Mouse (Mus musculus) retina, embryonic 14.5 days (tissue): Measurements from ENCODE around the gene Il12rb2.

Experiments used
- DNase-seq: peaks from one replicate; pipeline ENCODE4 v3.0.0-alpha.2; 2015; ENCODE audit warnings: low spot score

The Il12rb2 gene

DNA sequence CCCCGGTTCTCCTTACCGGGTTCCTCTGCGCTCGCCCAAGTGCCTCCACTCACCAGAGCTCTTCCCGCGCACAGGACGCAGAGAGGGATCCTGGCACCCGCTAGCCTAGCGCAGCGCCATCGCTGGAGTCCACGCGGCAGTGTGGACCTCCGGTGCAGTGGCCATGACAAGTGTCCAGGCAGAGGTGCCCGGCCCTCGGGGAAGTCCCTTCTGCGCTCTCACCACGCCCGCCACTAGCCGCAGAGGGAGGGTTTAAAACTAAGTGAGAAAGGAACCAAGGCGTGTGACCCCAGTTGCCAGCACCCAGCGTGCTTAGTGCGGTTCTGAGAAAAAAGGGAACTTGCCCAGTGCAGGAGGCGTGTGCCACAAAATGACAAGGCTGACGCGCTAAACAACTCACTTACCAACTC is at the start of gene Il12rb2:
TSS of gene Il12rb2 (minus strand) at position 207 of the 410 bp plus-strand sequence.
- peak; percentile 37 for DNase-seq

DNA sequence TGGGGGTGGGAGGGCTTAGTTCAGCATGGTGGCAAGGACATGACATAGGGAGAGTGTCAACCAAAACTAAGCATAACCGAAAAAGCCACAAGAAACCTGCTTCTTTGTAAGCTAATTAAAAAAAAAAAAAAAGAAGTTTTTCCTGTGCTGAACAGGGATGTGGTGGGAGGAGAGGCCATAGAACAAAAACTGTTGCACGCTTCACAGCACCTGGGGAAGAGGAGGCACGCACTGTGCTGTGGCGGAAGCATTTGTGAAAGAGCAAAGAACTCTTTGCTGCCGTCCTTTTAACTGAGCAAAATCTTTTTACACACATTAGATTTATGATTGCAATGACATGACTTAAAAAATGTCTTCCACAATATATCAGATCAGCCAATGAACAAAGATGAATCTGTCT is 45.8 kb upstream of the Il12rb2 start:
- DNase-seq = no peak

DNA sequence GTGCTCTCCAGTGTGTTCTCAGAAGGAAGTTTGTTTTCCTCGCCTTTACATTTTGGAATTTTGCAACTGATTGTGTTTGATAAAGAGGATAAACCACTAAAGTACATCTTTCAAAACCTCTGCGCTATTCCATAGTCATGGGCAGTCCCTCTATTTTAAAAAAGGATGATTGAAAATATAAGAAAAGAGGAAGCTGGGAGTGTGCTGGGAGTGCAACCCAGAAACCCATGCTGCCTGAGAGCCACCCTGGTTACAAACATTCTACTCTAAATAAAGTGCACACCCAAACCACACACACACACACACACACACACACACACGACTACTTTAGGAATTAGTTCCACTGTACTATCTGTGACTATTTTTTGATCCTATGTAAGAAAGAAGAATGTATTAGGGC is 40.6 kb upstream of the Il12rb2 start:
- no peak for DNase-seq

DNA sequence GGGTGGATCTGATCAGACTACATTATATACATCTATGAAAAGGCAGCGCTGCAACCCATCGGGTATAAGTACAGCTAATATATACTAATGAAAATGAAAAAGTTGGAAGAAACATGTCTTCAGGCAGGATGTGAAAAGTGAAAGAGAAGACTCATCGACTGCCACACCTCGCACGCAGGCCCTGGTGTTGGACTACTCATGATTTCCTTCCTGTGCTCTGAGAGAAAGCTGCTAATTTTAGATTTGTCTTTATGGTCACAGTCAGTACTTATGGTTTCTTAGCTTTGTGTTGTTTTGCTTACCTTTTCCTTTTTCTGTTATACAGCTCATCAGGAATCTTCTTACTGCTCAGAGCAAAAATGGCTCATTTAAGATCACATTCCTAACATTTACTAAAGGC is 39.3 kb upstream of the Il12rb2 start:
- DNase-seq = no peak

DNA sequence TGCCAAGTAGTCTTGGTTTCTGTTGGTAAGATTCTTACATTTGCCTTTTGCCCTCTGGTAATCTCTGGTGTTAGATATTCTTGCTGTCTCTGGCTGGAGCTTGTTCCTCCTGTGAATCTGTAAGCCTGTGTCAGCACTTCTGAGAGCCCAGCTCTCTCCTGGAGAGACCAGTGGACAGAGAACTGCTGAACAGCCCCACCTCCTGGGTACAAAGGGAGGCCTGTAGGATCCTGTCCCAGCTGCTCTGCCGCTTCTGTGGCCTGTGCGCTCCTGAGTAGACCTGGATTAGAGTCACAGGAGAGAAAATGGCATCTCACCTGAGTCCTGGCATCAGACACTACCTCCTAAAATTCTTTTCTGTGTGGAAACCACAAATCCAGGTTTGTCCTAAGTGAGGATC is 37.4 kb upstream of the Il12rb2 start:
- DNase-seq = no peak

DNA sequence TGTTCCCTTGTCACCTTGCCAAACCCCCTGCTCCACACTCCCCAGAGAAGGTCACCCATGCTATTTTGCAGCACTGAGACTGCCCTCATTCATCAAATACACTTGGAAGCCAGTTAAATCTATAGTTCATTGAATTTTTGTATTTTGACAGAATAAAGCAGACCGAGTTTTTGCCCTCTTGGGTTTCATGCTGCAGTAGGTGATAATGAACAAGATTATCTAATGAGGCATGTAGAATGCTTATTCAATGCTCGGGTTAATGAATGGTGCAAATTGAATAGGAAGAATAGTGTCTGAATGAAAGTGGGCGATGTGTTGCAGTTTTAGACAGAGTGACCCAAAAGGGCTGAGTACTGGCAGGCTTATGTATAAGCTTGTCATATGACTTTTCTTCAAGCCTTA is 29.3 kb upstream of the Il12rb2 start:
- DNase-seq = peak; percentile 2

DNA sequence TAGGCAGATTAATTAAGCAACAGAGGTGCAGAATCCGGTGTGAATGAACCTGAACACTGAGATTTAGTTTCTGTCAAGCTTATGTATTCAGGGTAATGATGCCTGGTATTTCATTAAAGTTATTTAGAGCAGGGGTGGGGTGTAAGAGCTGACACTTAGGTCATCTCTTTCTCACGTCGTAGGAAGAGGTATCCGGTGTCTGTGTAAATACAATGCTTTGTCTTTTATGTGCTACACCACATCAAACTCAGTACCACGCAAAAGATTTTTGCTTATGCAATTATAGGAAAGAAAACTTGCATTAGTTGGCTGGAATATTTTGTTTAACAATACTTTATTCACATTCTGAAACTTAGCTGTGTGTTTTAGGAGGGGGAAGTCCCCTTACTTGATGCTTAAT is 23.6 kb upstream of the Il12rb2 start:
- DNase-seq = no peak

DNA sequence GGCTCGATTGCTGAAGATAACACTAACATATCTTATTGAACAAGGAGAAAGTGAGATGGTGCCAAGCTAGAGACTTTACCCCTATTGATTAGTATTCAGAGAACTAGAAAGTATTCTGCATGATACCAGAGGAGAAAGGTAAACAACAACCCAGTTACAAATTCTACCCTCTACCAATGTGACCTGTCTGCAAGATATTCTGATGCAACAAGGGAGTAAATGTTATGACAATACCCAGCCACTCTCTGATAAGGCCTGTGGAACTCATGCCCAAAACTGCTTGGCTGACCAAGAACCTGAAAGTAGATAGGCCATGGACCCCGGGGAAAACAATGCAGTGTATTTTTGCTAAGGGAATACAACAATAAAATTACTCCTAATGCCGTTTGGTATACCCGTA is 10.2 kb downstream of the Il12rb2 start:
- DNase-seq = no peak

DNA sequence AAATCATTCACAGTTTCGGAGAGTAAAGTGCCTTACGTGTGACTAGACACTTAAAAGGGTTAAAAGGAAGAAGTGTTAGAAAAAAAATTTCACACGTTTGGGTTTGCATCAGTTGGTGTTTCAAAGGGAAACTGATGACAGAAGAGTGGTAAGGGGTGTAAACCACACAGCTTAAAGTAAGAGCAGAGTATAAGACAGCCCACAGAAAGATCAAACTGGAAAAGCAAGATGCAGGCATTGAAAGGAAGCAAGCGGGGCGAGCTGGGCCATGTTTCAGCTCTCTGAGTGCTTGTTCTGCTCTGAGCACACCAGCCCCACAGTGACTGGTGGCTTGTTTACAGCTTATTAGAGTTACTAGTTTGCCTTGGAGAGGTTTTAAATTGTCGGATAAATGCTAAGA is 27.9 kb downstream of the Il12rb2 start:
- no peak for DNase-seq

DNA sequence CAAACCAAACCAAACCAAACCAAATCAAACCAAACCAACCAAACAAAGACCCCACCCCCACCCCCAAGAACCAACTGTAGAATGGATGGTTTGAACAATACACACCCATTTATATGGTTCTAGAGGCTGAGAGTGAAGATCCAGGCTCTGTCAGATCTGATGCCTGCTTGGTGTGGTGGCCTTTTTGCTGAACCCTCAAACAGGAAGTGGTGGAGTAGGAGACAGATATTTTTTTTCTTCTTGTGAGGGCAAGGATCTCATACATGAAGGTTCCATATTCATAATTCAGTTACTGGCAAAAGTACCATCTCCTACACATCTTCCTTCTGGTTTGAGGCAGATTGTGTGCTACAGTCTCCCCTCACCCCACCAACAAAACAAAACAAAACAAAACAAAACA is 36.5 kb downstream of the Il12rb2 start:
- no peak for DNase-seq

DNA sequence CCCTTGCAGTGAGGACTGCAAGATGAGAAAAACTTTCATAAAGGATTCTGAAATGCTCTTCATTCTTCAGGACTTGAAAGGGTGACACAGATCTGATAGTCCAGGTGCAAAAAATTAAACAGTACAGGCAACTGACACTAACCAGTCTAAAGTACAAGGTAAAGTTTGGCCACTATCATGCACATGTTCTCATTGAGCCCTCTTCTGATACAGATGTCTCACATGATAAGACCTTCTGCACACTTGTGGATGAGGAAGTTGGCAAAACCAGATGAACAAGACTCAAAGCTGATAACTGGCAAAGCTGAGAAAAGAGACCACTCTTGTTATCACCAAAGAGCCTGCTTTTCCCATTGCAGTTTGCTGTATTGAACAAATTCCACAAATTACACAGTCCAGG is 38.0 kb downstream of the Il12rb2 start:
- DNase-seq = no peak

DNA sequence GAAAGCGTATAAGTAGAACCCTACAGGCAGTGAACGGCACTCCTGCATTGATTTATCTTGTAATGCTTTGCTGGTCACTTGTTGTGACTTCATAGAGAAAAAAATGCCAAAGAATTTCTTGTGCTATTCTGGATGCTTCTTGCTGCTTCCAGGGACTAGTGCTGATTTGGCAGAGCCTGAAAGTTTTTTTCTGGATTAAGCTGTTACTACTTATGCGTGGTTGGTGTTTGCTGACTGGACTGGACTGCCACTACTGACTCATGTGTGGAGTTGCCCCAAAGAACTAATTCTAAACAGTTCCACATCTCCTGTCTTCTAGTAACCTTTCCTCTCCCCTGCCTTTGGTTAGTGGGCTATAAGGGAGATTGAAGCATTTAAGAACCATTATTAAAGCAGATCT is 52.2 kb downstream of the Il12rb2 start:
- no peak for DNase-seq

DNA sequence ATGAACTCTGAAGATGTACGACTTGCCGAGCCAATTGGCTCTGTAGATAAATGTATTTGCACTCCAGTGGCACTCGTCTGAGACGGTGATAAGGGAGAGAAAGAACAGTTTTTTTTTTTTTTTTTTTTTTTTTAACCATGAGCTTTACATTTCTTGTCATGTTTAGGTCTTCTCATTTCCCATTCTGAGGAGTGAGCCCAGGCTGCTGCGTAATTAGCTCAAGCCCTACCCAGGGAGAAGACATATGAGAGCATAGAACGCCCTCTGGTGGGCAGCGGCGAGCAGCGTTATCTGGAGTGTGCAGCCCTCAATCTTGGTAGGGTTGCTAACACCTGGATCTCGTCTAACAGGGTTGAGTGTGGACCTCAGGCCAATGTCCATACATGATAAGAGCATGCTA is 57.5 kb downstream of the Il12rb2 start:
- peak; percentile 69 for DNase-seq

DNA sequence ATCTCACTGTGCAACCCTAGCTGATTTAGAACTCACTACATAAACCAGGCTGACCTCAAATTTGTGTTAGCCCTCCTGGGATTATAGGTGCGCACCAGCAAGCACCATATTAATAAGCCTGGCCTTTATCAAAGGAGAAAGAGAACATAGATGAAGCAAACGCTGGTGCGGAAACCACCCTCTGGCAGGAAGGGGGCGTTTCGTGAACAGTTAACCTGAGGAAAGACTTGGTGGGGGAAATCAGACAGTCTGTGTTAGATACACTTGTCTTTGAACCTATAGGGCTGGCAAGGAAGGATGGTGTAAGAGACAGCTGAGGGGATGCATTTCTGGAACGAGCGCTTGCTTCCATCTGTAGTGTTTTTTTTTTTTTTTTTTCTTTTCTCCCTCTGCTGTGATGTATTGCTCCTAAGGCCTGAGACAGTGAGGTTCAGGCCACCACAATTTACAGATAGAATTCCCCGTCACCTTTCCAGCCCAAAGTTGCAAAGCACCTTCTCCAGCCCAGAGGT is 58.1 kb downstream of the Il12rb2 start:
- no peak for DNase-seq

DNA sequence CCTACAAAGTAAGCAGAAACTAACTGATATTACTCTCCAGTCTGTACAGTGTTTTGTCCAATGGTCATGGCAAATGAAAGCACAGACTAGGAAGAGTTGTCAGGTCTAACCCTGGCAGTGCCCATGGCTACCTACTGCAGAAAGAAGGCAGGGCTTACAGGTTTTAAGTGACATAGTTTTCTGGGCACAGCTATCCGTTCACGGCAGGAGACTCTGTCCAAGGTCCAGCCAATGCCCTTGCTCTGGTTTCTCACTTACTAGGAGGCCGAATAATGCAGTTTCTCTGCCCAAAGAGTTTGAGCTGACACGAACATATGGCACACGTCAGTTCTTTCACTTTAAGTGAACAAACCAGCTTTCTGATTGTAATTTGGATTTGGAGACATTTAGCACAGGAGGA is 58.9 kb downstream of the Il12rb2 start:
- DNase-seq = no peak

DNA sequence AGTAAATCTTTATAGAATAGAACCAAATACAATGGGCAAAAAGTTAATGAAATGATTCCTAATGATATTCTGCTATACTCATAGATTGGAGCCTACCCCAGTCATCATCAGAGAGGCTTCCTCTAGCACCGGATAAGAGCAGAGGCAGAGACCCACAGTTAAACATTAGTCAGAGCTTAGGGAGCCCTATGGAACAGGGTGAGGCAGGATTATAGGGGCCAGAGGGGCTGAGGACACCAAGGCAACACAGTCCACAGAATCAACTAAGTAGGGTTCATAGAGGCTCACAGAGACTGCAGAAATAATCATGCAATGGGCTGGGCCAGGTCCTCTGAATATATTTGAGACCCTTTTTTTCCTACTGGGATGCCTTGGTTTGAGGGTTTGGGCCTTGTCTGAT is 61.3 kb downstream of the Il12rb2 start:
- no peak for DNase-seq

DNA sequence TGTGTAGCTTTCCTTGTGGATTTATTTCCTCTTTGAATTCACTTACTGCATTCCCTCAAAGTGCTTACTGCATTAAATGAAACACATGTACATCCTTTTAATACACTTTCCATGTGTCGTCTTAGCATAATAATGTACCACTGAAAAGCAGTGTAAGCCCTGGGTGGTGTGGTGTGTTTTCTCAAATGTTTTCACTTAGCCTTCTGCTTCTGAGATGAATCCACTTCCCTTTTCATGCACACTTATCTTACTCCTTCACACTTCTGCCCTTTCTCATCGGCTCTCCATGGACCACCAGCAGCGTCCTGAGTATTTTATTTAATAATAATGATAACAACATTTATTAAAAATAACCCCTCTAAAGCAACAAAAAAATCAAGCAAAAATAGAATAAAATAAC is 66.2 kb downstream of the Il12rb2 start:
- no peak for DNase-seq

DNA sequence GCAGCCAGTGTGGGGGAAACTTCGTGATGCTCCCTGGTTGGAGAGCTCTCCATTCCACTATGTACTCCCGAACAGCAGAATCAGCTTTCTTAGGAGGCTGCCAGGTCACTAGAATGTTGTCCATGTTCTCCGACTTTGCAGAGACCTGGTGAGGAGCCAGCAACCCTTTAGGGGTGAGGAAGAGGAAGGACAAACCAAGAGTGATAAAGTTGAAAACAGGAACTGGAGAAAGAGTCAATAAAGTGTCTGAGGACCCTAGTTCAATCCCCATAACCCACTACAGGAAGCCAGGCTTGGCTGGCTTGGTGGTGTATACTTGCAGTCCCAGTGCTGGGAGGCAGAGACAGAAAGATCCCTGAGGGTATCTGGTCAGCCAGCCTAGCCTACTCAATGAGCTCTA is 67.0 kb downstream of the Il12rb2 start:
- DNase-seq = no peak

DNA sequence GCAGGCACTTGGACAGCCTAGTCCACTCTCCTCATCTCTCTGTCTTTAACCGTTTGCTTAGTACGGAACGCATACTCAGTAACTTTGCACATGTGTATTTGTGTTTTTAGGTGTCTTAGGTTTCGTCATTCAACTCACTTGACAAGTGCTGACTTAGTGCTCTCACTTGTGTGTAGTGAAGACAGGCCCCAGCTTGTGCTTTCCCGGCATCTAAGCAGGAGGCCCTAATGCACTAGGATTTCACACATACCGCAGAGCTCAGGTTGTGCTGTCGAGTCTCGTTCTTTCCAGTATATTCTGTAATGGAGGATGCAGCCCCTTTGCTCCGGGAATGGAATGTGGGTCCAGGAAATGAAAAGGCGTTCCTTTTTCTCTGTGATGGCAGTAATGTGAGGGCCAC is 72.8 kb downstream of the Il12rb2 start:
- DNase-seq = no peak

DNA sequence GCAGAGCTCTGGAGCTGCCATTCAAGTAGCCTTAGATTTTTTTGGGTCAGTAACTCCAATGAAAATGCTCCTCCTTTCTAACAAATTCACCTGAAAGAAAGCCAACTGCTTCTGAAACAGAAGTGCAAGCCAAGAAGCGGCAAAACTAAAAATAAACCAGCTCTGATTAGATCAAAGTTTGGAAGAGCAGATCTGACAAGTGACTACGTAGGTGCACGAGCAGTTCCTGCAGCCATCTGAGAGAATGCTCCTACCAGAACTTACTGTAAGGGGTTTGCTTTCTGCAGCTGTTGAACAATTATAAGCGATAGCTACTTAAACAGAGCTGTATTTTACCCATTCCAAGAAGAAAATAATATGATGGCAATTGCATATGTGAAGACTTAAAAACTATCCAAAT is 73.5 kb downstream of the Il12rb2 start:
- no peak for DNase-seq

DNA sequence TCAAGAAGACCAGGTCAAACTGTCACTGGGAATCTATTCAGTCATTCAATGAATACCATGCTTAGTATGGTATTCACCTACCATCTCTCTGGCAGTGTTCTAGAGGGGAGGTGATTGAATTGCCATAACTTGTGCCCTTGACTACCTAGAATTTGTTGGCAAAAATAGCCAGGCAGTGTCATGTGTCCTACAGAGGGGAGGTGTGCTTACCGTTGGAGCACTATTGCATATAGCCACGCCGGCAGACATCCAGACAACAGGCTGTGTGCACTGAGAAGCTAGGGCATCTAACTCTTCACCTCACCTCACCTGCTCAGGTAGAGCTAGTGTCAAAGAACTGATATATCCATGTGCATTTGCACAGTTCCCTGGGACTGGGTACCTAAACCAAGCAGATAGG is 74.8 kb downstream of the Il12rb2 start:
- no peak for DNase-seq

DNA sequence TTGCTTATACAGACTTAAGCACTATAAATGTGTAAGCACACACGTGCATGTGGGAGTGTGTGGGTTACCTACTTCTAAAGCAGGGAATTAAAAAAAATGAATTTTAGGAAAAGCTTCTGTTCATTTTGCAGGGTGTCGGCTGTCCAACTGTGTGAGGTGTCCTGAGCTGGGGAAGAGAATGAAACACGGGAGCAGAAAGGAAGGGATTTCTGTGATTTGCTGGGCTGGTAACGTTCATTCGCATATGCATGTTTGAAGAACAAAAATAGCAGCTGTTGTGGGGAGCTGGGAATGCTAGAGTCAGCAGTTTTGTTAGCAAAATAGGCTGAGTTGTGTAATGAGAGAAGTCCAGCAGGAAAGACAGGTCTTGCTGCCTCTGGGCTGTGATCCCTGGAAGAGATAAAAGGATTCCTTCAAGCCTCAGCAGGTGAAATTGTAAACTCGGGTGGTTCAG is 75.3 kb downstream of the Il12rb2 start:
- no peak for DNase-seq

DNA sequence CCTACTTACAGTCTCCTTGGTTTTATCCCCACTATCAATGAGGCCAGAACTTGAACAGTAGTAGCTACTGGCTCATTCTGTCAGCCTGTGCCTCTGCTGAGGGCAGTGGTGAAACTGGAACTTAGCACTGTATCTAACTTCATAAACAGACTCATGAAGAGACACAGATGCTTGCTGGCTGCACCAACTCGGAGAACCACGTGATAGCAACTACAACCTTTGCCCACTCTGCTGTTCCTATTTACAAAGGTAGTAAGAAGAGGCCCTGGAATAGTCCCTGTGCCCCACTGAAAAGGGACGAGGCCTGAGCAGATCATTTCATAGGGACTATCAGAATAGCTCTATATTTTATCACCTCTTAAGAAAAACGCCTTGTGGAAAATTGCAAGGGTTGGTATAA is 75.7 kb downstream of the Il12rb2 start:
- no peak for DNase-seq

DNA sequence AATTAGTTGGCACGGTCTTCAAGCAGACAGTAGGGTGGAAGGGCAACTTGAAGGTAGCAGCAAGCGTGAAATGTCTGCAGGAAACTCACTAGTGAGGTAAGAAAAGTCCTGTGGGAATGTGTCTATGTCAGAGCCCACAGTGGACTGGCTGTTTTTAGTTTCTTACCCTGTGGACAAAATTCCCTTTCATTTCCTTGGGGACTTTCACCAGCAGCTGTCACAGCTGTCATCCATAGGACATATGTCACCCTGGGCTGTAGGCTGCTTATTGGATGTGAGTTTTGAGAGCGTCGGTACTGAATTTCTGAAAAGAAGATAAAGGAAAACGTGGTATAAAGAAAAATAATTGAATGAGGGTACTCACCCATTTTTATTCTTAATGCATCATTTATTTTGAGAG is 77.2 kb downstream of the Il12rb2 start:
- DNase-seq = no peak

DNA sequence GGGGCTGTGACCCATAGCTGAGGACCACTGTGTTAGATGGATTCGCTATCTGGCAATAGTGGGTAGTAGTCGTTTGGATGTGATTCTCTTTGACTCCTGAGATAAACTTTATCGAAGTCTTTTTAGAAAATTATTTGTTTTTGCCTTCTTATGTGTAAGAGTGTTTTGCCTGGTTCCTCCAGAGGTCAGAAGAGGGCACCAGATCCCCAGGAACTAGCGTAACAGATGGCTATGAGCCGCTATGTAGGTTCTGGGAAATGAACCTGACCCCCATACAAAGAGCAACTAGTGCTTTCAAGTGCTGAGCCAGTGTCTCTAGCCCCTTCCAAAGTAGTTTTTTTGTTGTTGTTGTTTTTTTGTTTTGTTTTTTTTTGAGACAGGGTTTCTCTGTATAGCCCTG is 79.9 kb downstream of the Il12rb2 start:
- DNase-seq = no peak
